Mouse (Mus musculus) ES-E14 (cell line): ENCODE results near the gene Il11ra1.

Experiments
- CHD2 ChIP-seq: IDR thresholded peaks from 2 replicates; pipeline ENCODE4 v1.6.1; 2014; ENCODE audit warnings: mild to moderate bottlenecking, low read depth, low read length, inconsistent platforms
- HCFC1 ChIP-seq: IDR thresholded peaks from 2 replicates; pipeline ENCODE4 v1.6.1; 2012; ENCODE audit warnings: low read length, inconsistent platforms, borderline replicate concordance; ENCODE audit not compliant: insufficient read depth
- MAFK ChIP-seq: IDR thresholded peaks from 2 replicates; pipeline ENCODE4 v1.6.1; 2014; ENCODE audit warnings: mild to moderate bottlenecking, low read depth, low read length, inconsistent platforms; ENCODE audit not compliant: insufficient read depth
- ZC3H11A ChIP-seq: IDR thresholded peaks from 2 replicates; pipeline ENCODE4 v1.6.1; 2012; ENCODE audit warnings: low read depth, mild to moderate bottlenecking, inconsistent platforms, low read length, borderline replicate concordance
- ZNF384 ChIP-seq: IDR thresholded peaks from 2 replicates; pipeline ENCODE4 v1.6.1; 2012; ENCODE audit warnings: low read depth, low read length, inconsistent platforms

DNA sequence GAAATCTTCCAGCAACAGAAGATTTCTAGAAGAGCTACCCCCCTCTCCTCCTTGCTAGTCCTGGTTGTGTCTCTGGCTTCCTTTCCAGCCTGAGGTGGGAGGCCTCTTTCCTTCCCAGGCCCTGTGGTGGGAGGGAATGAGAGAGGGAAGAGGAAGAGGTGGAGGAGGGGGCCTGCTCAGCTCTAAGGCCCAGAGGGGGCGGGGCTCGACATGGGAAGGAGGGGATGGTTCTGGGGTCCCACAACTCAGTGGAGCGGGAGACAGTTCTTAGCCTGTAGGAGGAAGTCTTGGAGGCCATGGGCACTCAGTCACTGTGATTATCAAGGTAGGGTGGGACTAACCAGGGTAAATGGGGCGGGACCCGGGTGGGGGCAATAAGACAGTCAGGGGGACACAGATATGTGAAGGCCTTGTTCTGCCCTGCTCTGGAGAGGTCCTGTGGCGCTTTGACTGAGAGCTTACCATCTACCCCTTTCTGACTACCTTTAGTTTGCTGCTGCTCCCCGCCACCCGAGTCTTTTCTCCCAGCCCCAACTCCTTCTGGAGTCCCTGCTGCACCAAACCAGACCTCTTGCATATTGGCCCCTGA is 62.4 kb downstream of the Il11ra1 start:
- TF ChIP-seq HCFC1 (no peak), CHD2 (no peak), MAFK (no peak), ZNF384 (no peak), ZC3H11A (no peak)
